29 mouse cellular contexts compared by ENCODE assay signal in genomic region chr3:61395382-61395781, GRCm38 (mm10). TPM values are rescaled to one million over a fixed set of nuclear protein-coding genes. Genes with fewer than 3 reads are reported as not detected.
"Had no signal": no experiment of that assay in that cellular context is flagged by ENCODE, and none has a peak within 500 bp of the region (broad histone marks: within the 10 kb centered on the region; RNA-seq: fewer than 3 reads in every experiment).

No protein-coding gene starts in this region.

- H3K4me2 ChIP-seq: heart, embryonic 11.5 days; heart, embryonic 13.5 days; heart, embryonic 15.5 days; hindbrain, embryonic 14.5 days; intestine, embryonic 15.5 days; limb, embryonic 12.5 days; liver, embryonic 12.5 days had no signal

- H3K9me3 ChIP-seq: heart, embryonic 13.5 days; heart, embryonic 15.5 days; intestine, embryonic 15.5 days; limb, embryonic 10.5 days; limb, embryonic 12.5 days; liver, embryonic 12.5 days had no signal

- H3K27me3 ChIP-seq: heart, embryonic 13.5 days; heart, embryonic 15.5 days; intestine, embryonic 15.5 days; limb, embryonic 12.5 days; liver, embryonic 12.5 days had no signal

- H3K4me3 ChIP-seq: heart, adult 2 months; heart, embryonic 13.5 days; heart, embryonic 15.5 days; intestine, embryonic 15.5 days; layer of hippocampus, adult 2 months; left cerebral cortex, adult 2 months; limb, embryonic 10.5 days; limb, embryonic 12.5 days; liver, embryonic 12.5 days had no signal

- H3K4me1 ChIP-seq: heart, embryonic 15.5 days; intestine, embryonic 15.5 days; limb, embryonic 10.5 days; limb, embryonic 12.5 days had no signal

- H3K36me3 ChIP-seq: heart, embryonic 13.5 days; heart, embryonic 15.5 days; intestine, embryonic 15.5 days; limb, embryonic 10.5 days; limb, embryonic 12.5 days; liver, embryonic 12.5 days had no signal

- H3K27ac ChIP-seq: heart, adult 2 months; heart, embryonic 13.5 days; heart, embryonic 15.5 days; hindbrain, embryonic 14.5 days; intestine, embryonic 15.5 days; kidney, postnatal 0 days; layer of hippocampus, adult 2 months; left cerebral cortex, adult 2 months; limb, embryonic 10.5 days; limb, embryonic 12.5 days; liver, embryonic 12.5 days; liver, embryonic 14.5 days had no signal

- DNase-seq: gastrocnemius, postnatal 14 days; gastrocnemius, postnatal 36 days; heart, adult 11 months; heart, adult 2 months; heart, postnatal 14 days; heart, postnatal 36 days; kidney, adult 18-20 months; kidney, adult 8-10 months; kidney, postnatal 25 days; kidney, postnatal 4 days; liver had no signal

- ATAC-seq: hindbrain, embryonic 16.5 days; inflammation-experienced regulatory T-cells, adult 6 months; intestine, embryonic 15.5 days; intestine, postnatal 0 days; liver, embryonic 12.5 days had no signal

- H3K9ac ChIP-seq: heart, embryonic 13.5 days; heart, embryonic 15.5 days; hindbrain, embryonic 14.5 days; intestine, embryonic 15.5 days; limb, embryonic 12.5 days; liver, embryonic 12.5 days; liver, embryonic 14.5 days had no signal

RNA-seq across cellular contexts. Expression of gene B430305J03Rik, which starts 29.6 kb away (rescaled TPM):
- polyA plus RNA-seq: heart, embryonic 11.5 days; heart, embryonic 13.5 days; heart, embryonic 15.5 days; heart, postnatal 0 days; hindbrain, embryonic 11.5 days; hindbrain, embryonic 14.5 days; hindbrain, embryonic 16.5 days; inflammation-experienced regulatory T-cells, adult 6 months; intestine, embryonic 15.5 days; intestine, postnatal 0 days; kidney, embryonic 14.5 days; kidney, postnatal 0 days; limb, embryonic 10.5 days; limb, embryonic 12.5 days; liver, embryonic 12.5 days had no signal
